Mouse (Mus musculus): ENCODE data around the gene Pnldc1. TPM values are rescaled to one million over a fixed set of nuclear protein-coding genes. Genes with fewer than 3 reads are reported as not detected.
"Not testable (repeated sequence)": the region's sequence is repeated elsewhere in the genome, so short reads cannot be mapped to it uniquely, and the experiment has no call there.

The Pnldc1 gene
- total RNA-seq, 2 experiments from 2014 or later: 1.3 to 2.8 TPM

DNA sequence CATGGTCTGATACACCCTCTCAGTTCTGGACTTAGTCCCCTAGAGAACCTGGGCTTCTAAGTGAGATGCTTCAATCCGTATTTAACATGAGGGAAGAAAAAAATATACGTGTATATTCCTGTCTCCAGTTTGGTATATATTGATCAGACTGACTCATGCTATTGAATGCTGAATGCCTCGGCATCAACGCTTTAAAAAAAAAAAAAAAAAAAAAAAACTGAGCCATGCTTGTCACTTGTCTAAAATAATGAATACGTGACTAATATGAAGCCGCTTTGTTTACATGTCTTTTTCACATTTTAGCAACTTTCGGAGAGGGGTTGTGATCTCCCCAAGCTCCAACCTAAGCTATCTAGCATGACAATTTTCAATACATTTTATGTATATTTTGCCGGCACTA lies 361 bp upstream of the Pnldc1 start:
- DNase-seq (ENCODE audit: low spot score in 2 of 2): no peak

GRCm38 (mm10) chr17:12906436-12906835 lies 3.6 kb downstream of the Pnldc1 start:
- no peak for DNase-seq (ENCODE audit: low spot score in 2 of 2)

GRCm38 (mm10) chr17:12905810-12906209 lies 4.2 kb downstream of the Pnldc1 start:
- no peak for DNase-seq (ENCODE audit: low spot score in 2 of 2)

DNA sequence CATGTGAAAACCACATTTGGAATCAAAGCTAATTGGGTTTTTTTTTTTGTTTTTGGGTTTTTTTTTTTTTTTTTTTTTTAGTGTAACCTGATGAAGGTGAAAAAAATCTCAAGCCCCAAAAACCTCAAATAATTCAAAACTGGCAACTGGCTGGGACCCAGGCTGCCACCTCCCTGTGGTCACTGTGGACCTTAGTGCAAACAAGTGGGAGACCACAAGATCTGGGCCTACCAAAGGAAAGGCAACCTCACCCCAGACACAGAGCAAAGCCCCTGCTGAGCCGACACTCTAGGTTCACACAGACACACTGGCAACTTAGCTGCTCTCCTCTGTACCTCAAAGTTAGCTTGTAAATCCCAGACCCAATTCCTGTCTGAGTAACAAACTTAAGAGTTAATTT lies 5.7 kb downstream of the Pnldc1 start:
- no peak for DNase-seq (ENCODE audit: low spot score in 2 of 2)

DNA sequence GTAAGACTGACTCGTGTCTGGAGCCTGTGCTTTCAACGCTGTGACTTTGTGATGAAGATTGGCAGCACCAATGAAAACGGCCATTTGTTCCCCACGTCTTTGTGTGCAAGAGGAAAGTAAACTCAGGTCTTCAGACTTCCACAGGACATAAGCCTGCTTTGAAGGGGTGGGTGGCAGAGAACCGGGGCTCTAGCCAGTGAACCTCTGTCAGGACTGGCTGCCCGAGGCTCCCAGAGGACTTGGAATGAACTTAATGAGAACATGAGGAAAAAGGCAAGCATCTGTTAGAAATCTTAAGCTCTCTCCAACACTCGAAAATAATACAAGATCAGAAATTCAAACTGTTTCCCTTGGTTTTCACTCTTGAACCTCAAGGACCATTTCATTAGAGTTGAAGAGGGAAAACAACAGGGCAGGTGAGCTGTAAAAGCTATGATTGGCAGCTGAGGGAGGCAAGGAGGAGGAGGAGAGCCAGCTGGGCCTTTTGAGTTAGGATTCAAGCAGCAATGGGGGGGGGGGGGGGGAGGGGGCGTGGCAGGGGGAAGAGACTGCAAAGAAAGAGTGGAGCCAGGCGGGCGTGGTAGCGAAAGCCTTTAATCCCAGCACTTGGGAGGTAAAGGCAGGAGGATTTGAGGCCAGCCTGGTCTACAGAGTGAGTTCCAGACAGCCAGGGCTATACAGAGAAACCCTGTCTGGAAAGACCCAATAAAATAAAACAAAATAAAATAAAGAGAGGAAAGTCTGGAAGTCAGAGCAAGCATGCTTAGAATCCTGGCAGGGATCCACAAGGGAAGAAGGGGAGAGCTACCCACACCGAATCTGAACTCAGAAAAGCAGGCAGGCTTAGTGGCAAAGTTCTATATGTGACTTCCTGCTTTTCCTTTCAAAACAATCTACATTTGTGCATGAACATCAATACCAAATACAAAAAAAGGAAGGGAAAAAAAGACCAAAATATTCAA lies 6.4 kb downstream of the Pnldc1 start:
- no peak for DNase-seq (ENCODE audit: low spot score in 2 of 2)

DNA sequence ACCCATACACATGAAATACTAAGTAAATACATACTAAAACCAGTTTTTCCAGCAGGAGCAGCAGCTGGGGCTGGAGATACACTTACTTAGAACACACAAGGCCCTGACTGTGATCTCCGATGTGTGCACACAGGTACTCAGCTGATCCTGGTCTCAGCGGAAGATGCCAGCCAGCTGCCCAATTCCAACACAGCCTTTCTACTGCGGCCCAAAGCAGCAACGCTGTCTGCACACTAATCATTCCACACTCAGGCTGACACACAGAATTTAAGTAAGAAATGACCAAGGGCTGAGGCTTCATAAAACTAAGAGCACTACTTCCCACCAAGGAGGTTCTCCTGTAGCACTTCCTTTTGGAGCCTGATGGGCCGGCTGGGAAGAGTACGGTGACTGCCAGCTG lies 7.7 kb downstream of the Pnldc1 start:
- DNase-seq (ENCODE audit: low spot score in 2 of 2): no peak

DNA sequence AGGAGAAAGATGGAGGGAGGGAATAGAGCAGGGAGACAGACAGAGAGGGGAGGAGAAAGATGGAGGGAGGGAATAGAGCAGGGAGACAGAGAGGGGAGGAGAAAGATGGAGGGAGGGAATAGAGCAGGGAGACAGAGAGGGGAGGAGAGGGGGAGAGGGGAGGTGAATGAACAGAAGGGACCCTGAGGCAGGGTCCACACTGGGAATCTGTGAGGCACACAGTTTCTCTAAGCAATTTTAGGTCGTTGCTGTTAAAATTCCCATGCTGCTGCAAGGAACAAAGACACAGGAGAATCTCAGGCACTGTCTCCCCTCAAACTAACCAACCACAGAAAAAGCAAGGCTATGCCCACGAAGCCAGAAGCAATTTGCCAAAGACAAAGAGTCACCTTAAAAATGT lies 11.4 kb downstream of the Pnldc1 start:
- not testable (repeated sequence) for DNase-seq (ENCODE audit: low spot score in 2 of 2)

DNA sequence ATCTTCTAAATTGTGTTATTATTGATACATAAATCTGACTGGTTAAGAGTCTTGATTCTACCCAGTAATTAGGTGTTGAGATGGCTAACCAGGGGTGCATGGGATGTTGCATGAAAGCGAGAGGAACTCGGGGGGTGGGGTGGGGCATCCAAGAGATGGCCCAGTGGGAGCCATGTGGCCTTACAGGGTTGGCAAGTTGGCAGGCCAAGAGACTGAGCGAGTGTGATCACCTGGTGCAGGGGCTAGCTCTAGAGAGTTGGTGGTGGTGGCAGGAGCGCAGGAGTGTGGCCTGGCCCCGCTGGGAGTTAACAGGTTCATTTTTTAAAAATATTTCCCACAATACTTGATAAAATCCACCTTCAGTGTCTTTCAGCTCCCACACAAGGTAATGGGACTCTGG lies 12.4 kb downstream of the Pnldc1 start:
- DNase-seq (ENCODE audit: low spot score in 2 of 2): no peak

DNA sequence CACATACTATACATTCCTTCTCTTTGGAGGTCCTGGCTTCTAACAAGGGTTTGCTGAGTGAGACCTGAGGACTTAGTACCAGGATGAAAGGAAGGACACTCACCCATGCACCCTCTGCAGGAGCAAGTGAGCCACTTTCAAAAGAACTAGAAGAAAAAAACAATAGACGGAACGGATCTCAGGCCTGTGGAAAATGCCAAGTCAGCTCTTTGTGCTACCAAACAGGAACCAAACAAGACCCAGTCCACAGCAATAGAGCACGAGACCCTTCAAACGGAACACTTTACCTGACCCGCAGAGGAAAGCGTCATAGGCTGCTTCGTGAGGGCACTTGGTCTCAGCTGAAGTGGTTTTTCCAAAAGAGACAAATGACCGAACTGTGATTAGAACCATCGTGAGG lies 18.0 kb downstream of the Pnldc1 start:
- no peak for DNase-seq (ENCODE audit: low spot score in 2 of 2)

DNA sequence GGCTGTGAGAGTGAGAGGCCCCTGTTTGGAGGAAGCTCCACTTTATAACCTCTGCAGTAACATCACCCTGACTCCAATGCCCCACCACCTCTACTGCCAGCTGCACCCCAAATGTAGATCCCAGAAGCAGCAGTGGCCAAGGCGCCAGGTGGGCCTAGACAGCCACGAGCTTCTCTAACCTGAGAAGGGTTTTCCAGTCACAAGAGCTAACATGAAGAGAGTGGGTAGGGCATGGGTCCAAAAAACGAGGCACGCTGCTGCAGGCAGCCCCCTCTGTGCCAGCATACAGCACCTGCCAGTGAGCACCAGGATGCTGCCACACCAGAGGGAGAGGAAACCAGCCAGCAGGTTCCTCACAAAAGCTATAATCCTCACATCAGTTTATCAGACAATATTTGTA lies 19.0 kb downstream of the Pnldc1 start:
- DNase-seq (ENCODE audit: low spot score in 2 of 2): no peak

DNA sequence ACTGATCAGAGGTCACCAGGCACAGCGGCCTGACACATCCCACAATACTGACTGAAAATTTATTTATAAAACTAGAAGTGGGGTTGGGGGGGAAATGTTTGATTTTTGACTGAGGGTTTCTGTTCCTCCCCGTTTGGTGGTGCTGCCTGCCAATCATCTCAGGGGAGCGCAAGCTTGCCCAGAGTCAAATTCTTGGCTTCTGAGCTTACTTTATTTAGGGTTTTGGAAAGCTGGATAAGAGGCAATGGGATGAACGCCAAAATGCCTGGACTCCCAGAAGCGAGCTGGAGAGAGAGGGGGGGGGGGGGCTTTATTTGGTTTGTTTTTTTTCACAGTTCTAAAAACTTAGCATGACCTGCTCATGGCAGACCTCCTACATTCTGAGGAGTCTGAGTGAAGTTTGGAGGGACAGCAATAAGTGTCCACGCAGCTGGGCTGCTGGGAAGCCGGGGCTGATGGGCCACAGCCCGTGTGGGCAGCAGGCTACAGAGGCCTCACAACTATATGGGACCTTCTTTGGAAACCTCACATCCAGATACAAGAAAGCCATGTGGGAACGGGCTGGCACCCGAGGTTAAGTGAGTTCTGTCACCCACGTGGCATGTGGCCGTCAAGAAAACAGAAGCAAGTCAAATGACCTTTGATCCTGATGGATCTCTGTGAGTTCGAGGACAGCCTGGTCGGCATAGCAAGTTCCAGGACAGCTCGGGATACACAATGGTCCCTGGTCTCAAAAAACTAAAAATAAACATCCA lies 22.8 kb downstream of the Pnldc1 start:
- DNase-seq (ENCODE audit: low spot score in 2 of 2): no peak

DNA sequence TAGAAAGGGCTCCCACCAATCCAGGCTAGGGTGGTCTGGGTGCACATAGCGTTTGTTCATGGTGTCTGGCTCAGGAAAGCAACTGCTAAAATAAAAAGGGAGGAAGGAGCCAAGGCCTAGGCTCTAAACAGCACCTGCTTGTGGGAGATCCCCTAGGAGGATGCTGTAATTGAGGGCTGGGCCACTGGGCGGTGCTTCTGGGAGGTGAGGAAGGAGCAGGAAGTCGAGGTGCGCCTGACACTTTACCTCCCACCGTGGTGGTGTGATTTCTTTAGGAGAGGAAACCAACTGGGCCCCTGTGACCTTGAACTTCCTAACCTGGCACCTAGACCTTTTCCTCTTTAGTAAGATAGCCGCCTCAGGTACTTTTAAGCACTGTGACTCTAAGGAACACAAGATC lies 23.4 kb downstream of the Pnldc1 start:
- no peak for DNase-seq (ENCODE audit: low spot score in 2 of 2)

DNA sequence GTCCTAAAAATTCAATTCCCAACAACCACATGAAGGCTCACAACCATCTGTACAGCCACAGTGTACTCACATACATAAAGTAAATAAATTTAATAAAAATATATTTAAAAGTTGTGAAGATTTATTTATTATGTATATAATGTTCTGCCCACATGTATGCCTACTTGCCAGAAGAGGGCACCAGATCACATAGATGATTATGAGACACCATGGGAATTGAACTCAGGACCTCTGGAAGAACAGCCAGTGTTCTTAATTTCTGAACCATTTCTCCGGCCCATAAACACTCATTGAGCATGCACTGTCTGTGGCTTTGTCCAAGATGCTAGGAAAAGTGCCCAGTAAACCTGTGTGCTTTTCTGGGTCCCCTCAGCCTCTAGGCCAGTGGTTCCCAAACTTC lies 28.8 kb downstream of the Pnldc1 start:
- no peak for DNase-seq (ENCODE audit: low spot score in 2 of 2)

DNA sequence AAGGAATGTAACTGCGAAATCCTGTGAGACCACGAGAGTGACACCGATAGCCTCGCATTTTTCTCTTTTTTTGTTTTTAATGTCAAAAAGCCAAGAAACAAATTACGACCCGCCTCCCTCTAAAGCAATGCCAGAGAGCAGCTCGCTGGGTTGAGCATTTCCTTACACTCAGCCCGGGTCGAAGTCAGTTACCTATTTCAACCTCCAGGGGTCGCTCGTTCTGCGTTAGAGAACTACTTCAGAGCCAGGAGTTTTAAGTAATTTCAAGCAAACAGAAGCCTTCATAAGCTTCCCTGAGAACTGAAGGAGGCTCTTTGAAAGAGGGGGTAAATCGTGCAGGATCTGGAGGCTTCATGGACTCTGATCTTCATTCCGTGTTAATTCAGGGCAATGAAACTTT lies 29.9 kb downstream of the Pnldc1 start:
- peak; percentile 85 to 87 for DNase-seq (ENCODE audit: low spot score in 2 of 2)

DNA sequence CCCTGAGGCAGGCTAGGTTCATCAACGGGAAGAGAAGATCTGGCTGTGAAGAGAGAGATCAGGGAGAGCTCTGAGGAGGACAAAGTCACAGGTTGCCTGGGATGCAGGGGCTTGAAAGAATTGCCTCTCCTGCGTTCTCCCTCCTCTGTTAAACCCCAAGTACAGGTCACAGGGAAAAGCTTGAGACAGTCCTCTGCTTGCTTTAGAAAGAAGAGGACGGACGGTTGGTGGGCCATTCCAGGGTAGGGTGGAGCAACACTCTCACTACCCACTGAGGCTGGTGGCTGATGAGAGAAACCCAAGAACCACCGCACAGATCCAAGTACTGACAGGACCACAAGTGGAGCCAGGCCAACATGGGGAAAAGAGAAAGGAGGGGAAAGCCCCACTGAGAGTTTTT lies 34.3 kb downstream of the Pnldc1 start, which contains the start of gene Mrgprh:
Mrgprh (plus strand) TSS at position 301 of the 400 bp plus-strand sequence.
- DNase-seq (ENCODE audit: low spot score in 2 of 2): no peak

GRCm38 (mm10) chr17:12872275-12873028 lies 37.6 kb downstream of the Pnldc1 start:
- DNase-seq (ENCODE audit: low spot score in 2 of 2): no peak

DNA sequence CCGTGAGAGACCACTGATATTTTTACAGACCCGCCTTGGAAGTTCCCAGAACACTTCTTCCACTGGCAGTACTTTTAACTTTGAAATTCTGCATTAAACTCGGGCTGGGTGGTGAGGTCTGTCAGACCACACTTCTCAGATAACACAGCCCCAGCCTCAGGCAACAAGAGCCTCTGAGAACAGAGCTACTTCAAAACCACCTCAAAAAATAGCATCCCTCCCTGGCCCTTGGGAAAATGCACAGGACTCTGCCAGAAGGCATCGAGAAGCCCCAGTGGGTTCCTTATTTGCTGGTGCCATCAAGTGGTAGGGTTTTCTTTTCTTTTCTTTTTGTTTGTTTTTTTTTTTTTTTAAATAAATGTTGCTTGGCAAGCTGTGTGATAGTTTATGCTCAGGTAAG lies 41.4 kb downstream of the Pnldc1 start:
- no peak for DNase-seq (ENCODE audit: low spot score in 2 of 2)

GRCm38 (mm10) chr17:12868043-12868442 lies 42.0 kb downstream of the Pnldc1 start, which contains the start of gene Mas1:
Gene Mas1 (minus strand): TSS chr17:12868143.
- DNase-seq (ENCODE audit: low spot score in 2 of 2): no peak

DNA sequence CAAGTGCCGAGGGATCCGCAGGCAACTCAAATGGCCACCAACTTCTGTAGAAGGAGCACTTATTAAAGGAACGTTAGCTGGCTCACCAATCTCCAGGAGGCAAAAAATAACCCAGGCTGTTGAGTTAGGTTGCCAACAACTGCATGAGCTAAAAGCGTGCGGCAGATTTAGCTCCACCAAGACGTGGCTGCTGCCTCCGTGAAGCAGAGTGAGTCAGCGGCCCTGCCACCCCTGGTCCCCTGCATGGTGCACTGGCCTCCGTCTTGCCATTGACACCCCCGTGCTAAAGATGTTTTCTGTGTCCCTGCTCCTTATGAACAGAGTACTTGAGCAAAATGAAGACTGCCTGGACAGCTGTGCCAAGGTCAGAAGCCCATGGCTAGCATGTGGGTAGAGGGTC lies 43.2 kb downstream of the Pnldc1 start:
- DNase-seq (ENCODE audit: low spot score in 2 of 2): no peak

DNA sequence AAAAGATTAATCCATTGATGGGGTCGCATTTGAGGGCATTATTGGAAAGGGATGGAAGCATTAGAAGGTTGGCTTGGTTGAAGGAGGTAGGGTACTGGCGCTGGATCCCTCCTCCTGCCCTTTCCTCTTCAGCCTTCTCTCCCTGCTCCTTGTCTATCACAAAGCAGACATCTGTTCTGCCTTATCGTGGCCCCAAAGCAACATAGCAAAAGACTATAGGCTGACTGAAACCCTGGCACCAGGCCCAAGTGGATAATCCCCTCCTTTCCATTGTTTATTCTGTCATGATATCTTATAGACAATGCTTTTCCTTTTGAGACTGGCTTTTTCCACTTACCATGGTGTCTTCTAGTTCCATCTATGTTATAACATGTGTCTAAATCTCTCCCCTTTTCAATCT lies 44.6 kb downstream of the Pnldc1 start:
- DNase-seq (ENCODE audit: low spot score in 2 of 2): no peak

DNA sequence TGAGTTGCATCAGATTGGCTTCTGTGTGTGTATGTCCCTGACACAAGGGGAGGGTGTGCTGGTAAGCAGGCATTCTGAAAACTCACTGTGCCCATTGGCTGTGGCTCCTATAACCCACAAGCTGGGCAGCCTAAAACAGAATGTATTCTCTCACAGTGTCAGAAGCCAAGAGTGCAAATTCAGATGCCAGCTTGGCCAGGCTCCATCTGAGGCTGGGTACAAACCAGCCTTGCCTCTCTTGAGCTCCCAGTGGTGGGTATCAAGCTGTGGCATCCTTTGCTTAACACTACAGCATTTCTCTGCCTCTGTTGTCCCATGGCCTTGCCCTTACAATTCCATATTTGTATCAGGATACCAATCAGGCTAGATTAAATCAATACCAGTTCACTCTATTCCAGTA lies 45.9 kb downstream of the Pnldc1 start:
- peak in 1 of 2 experiments; percentile 54 for DNase-seq (ENCODE audit: low spot score in 2 of 2)

All from layer of hippocampus, postnatal 10 days (tissue).